Mouse (Mus musculus) right cerebral cortex, postnatal 25 days (tissue): ENCODE measurements around the gene Plekhn1.

Source experiments
- DNase-seq: peaks from one replicate; pipeline ENCODE4 v3.0.0; 2022

Plekhn1 gene

GRCm38 (mm10) chr4:156213134-156213533 is 21.5 kb downstream of the Plekhn1 start:
- DNase-seq: no peak

- DNase-seq: no peak
These were observed 24.6 kb downstream of the Plekhn1 start for GRCm38 (mm10) chr4:156209963-156210635.

GRCm38 (mm10) chr4:156208872-156209271 is 25.8 kb downstream of the Plekhn1 start:
- no peak for DNase-seq

- DNase-seq: no peak
These were observed 31.1 kb downstream of the Plekhn1 start for GRCm38 (mm10) chr4:156203413-156204131.

- DNase-seq: peak; percentile 42
These were observed 31.6 kb downstream of the Plekhn1 start, which contains the start of gene AW011738 for GRCm38 (mm10) chr4:156203001-156203412. TSS of gene AW011738 (plus strand) at chr4:156203304.

- no peak for DNase-seq
These were observed 32.2 kb downstream of the Plekhn1 start for GRCm38 (mm10) chr4:156202462-156202893.

GRCm38 (mm10) chr4:156200623-156201475 is 33.8 kb downstream of the Plekhn1 start, which contains the start of gene Isg15:
TSS of gene Isg15 (minus strand) at chr4:156200818.
- no peak for DNase-seq

GRCm38 (mm10) chr4:156197829-156198205 is 36.8 kb downstream of the Plekhn1 start:
- peak; percentile 74 for DNase-seq

GRCm38 (mm10) chr4:156197131-156197828 is 37.4 kb downstream of the Plekhn1 start, which contains the start of gene Agrn:
TSS of gene Agrn (minus strand) at chr4:156197488.
- peak; percentile 67 for DNase-seq

GRCm38 (mm10) chr4:156195927-156196870 is 38.5 kb downstream of the Plekhn1 start:
- DNase-seq: peak; percentile 24

GRCm38 (mm10) chr4:156194346-156194745 is 40.3 kb downstream of the Plekhn1 start:
- no peak for DNase-seq

GRCm38 (mm10) chr4:156193906-156194305 is 40.8 kb downstream of the Plekhn1 start:
- no peak for DNase-seq

GRCm38 (mm10) chr4:156193200-156193590 is 41.5 kb downstream of the Plekhn1 start:
- no peak for DNase-seq

- DNase-seq: no peak
These were observed 42.0 kb downstream of the Plekhn1 start for GRCm38 (mm10) chr4:156192421-156193199.

- DNase-seq: no peak
These were observed 45.8 kb downstream of the Plekhn1 start for GRCm38 (mm10) chr4:156188811-156189323.

- DNase-seq: no peak
These were observed 46.4 kb downstream of the Plekhn1 start for GRCm38 (mm10) chr4:156188162-156188810.

- peak; percentile 71 for DNase-seq
These were observed 48.5 kb downstream of the Plekhn1 start for GRCm38 (mm10) chr4:156185950-156186850.

- peak; percentile 41 for DNase-seq
These were observed 49.2 kb downstream of the Plekhn1 start for GRCm38 (mm10) chr4:156185456-156185949.
